Mouse (Mus musculus): ENCODE measurements around the gene Uqcrfs1. TPM values are rescaled to one million over a fixed set of nuclear protein-coding genes. Genes with fewer than 3 reads are reported as not detected.
A peak's percentile ranks its signal among the peaks of the same experiment; 100 is the strongest.

Gene Uqcrfs1
- 100 to 1,000 TPM; 133 to 145 (median 137) TPM for total RNA-seq (2022)

GRCm38 (mm10) chr13:30544856-30545604, at the start of gene Uqcrfs1:
Gene Uqcrfs1, minus strand, starts transcription at chr13:30545362.
- peak; percentile 93 to 97 for DNase-seq (ENCODE audit: low spot score in 2 of 2)

- DNase-seq (ENCODE audit: low spot score in 2 of 2) = no peak
Measured at GRCm38 (mm10) chr13:30585786-30586185, 40.6 kb upstream of the Uqcrfs1 start.

GRCm38 (mm10) chr13:30582541-30582940, 37.4 kb upstream of the Uqcrfs1 start:
- DNase-seq (ENCODE audit: low spot score in 2 of 2) = no peak

GRCm38 (mm10) chr13:30578806-30579205, 33.6 kb upstream of the Uqcrfs1 start:
- DNase-seq (ENCODE audit: low spot score in 2 of 2) = no peak

GRCm38 (mm10) chr13:30576819-30577218, 31.7 kb upstream of the Uqcrfs1 start:
- DNase-seq (ENCODE audit: low spot score in 2 of 2) = no peak

- DNase-seq (ENCODE audit: low spot score in 2 of 2) = no peak
Measured at GRCm38 (mm10) chr13:30572971-30573370, 27.8 kb upstream of the Uqcrfs1 start.

- DNase-seq (ENCODE audit: low spot score in 2 of 2) = no peak
Measured at GRCm38 (mm10) chr13:30570182-30570581, 25.0 kb upstream of the Uqcrfs1 start.

- no peak for DNase-seq (ENCODE audit: low spot score in 2 of 2)
Measured at GRCm38 (mm10) chr13:30567571-30567970, 22.4 kb upstream of the Uqcrfs1 start.

GRCm38 (mm10) chr13:30566767-30567166, 21.6 kb upstream of the Uqcrfs1 start:
- peak in 1 of 2 experiments; percentile 46 for DNase-seq (ENCODE audit: low spot score in 2 of 2)

GRCm38 (mm10) chr13:30560603-30561002, 15.4 kb upstream of the Uqcrfs1 start:
- no peak for DNase-seq (ENCODE audit: low spot score in 2 of 2)

- no peak for DNase-seq (ENCODE audit: low spot score in 2 of 2)
Measured at GRCm38 (mm10) chr13:30560052-30560451, 14.9 kb upstream of the Uqcrfs1 start.

GRCm38 (mm10) chr13:30557751-30558150, 12.6 kb upstream of the Uqcrfs1 start:
- no peak for DNase-seq (ENCODE audit: low spot score in 2 of 2)

- DNase-seq (ENCODE audit: low spot score in 2 of 2) = no peak
Measured at GRCm38 (mm10) chr13:30553051-30553587, 8.0 kb upstream of the Uqcrfs1 start.

- no peak for DNase-seq (ENCODE audit: low spot score in 2 of 2)
Measured at GRCm38 (mm10) chr13:30549339-30549738, 4.2 kb upstream of the Uqcrfs1 start.

GRCm38 (mm10) chr13:30548835-30549234, 3.7 kb upstream of the Uqcrfs1 start:
- peak; percentile 43 to 61 for DNase-seq (ENCODE audit: low spot score in 2 of 2)

- peak in 1 of 2 experiments; percentile 25 for DNase-seq (ENCODE audit: low spot score in 2 of 2)
Measured at GRCm38 (mm10) chr13:30530761-30531160, 14.4 kb downstream of the Uqcrfs1 start.

GRCm38 (mm10) chr13:30524961-30525360, 20.2 kb downstream of the Uqcrfs1 start:
- DNase-seq (ENCODE audit: low spot score in 2 of 2) = no peak

GRCm38 (mm10) chr13:30523971-30524370, 21.2 kb downstream of the Uqcrfs1 start:
- no peak for DNase-seq (ENCODE audit: low spot score in 2 of 2)

GRCm38 (mm10) chr13:30523246-30523891, 21.8 kb downstream of the Uqcrfs1 start:
- no peak for DNase-seq (ENCODE audit: low spot score in 2 of 2)

GRCm38 (mm10) chr13:30521282-30521902, 23.8 kb downstream of the Uqcrfs1 start:
- no peak for DNase-seq (ENCODE audit: low spot score in 2 of 2)

- DNase-seq (ENCODE audit: low spot score in 2 of 2) = no peak
Measured at GRCm38 (mm10) chr13:30518191-30518590, 27.0 kb downstream of the Uqcrfs1 start.

GRCm38 (mm10) chr13:30507651-30508050, 37.5 kb downstream of the Uqcrfs1 start:
- DNase-seq (ENCODE audit: low spot score in 2 of 2) = no peak
